Mouse (Mus musculus) adrenal gland, adult 8-10 months (tissue): ENCODE measurements around the gene Fbxo9. TPM values are rescaled to one million over a fixed set of nuclear protein-coding genes. Genes with fewer than 3 reads are reported as not detected.
A peak's percentile ranks its signal among the peaks of the same experiment; 100 is the strongest.
"Not testable (repeated sequence)": the region's sequence is repeated elsewhere in the genome, so short reads cannot be mapped to it uniquely, and the experiment has no call there.

Experiments used
- DNase-seq: peaks from one replicate; pipeline ENCODE4 v3.0.0; 2022
- total RNA-seq, 4 experiments: library from RNA; stranded (reverse); gene quantifications; 2 replicates each; pipeline ENCODE4 v1.2.4; 2022

Gene Fbxo9
- total RNA-seq, 4 experiments from 2014 or later = 94.2 to 112 (median 99.9) TPM

GRCm38 (mm10) chr9:78107912-78108795 is 711 bp downstream of the Fbxo9 start:
- DNase-seq = peak; percentile 71

GRCm38 (mm10) chr9:78107582-78107911 is 1.3 kb downstream of the Fbxo9 start:
- no peak for DNase-seq

- DNase-seq = no peak
These were observed 2.0 kb downstream of the Fbxo9 start for GRCm38 (mm10) chr9:78106821-78107220.

GRCm38 (mm10) chr9:78105501-78105932 is 3.3 kb downstream of the Fbxo9 start:
- DNase-seq = no peak

- peak; percentile 52 for DNase-seq
These were observed 3.9 kb downstream of the Fbxo9 start for GRCm38 (mm10) chr9:78104973-78105372.

GRCm38 (mm10) chr9:78103965-78104560 is 4.8 kb downstream of the Fbxo9 start:
- no peak for DNase-seq

GRCm38 (mm10) chr9:78101431-78101830 is 7.4 kb downstream of the Fbxo9 start:
- DNase-seq = no peak

- no peak for DNase-seq
These were observed 7.9 kb downstream of the Fbxo9 start for GRCm38 (mm10) chr9:78100956-78101355.

GRCm38 (mm10) chr9:78096376-78096775 is 12.5 kb downstream of the Fbxo9 start:
- DNase-seq = no peak

GRCm38 (mm10) chr9:78095686-78096085 is 13.2 kb downstream of the Fbxo9 start:
- DNase-seq = no peak

- no peak for DNase-seq
These were observed 18.3 kb downstream of the Fbxo9 start for GRCm38 (mm10) chr9:78090596-78090995.

GRCm38 (mm10) chr9:78089906-78090305 is 19.0 kb downstream of the Fbxo9 start:
- DNase-seq = no peak

GRCm38 (mm10) chr9:78088971-78089370 is 19.9 kb downstream of the Fbxo9 start:
- DNase-seq = no peak

- no peak for DNase-seq
These were observed 20.3 kb downstream of the Fbxo9 start for GRCm38 (mm10) chr9:78088521-78088920.

GRCm38 (mm10) chr9:78087751-78088150 is 21.1 kb downstream of the Fbxo9 start:
- DNase-seq = no peak

- DNase-seq = no peak
These were observed 23.1 kb downstream of the Fbxo9 start for GRCm38 (mm10) chr9:78085722-78086287.

GRCm38 (mm10) chr9:78084341-78084740 is 24.5 kb downstream of the Fbxo9 start:
- DNase-seq = no peak

- no peak for DNase-seq
These were observed 27.0 kb downstream of the Fbxo9 start for GRCm38 (mm10) chr9:78081835-78082234.

- DNase-seq = no peak
These were observed 30.6 kb downstream of the Fbxo9 start for GRCm38 (mm10) chr9:78078240-78078639.

- DNase-seq = no peak
These were observed 33.6 kb downstream of the Fbxo9 start for GRCm38 (mm10) chr9:78075256-78075655.

- DNase-seq = no peak
These were observed 35.0 kb downstream of the Fbxo9 start for GRCm38 (mm10) chr9:78073713-78074340.

GRCm38 (mm10) chr9:78073291-78073690 is 35.6 kb downstream of the Fbxo9 start:
- DNase-seq = not testable (repeated sequence)

- no peak for DNase-seq
These were observed 37.2 kb downstream of the Fbxo9 start for GRCm38 (mm10) chr9:78071626-78072025.
